Mouse (Mus musculus) right cerebral cortex, postnatal 4 days (tissue): ENCODE measurements at regions not wholly inside any gene's neighbourhood (a gene's known extent, or its start where the extent isn't known, plus 50 kb on each side); places are given as distances from the start of the nearest gene placed in this dataset.

Source experiments
- DNase-seq: peaks from one replicate; pipeline ENCODE4 v3.0.0-alpha.2; 2022

DNA sequence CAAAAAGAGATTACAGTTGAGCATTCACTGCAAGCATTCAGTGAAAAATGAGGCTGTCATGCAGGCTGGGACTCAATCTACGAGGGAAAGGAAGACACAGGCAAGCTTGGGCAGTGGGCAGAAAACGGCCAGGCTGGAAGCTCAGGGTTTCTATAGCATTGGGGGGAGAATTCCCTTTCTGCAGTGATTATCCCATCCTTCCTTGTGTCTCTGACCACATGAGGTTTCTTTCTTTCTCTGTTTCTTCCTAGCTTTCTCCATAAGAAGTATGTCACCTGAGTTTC, 56.0 kb upstream of the Cox10 start:
- DNase-seq: no peak

DNA sequence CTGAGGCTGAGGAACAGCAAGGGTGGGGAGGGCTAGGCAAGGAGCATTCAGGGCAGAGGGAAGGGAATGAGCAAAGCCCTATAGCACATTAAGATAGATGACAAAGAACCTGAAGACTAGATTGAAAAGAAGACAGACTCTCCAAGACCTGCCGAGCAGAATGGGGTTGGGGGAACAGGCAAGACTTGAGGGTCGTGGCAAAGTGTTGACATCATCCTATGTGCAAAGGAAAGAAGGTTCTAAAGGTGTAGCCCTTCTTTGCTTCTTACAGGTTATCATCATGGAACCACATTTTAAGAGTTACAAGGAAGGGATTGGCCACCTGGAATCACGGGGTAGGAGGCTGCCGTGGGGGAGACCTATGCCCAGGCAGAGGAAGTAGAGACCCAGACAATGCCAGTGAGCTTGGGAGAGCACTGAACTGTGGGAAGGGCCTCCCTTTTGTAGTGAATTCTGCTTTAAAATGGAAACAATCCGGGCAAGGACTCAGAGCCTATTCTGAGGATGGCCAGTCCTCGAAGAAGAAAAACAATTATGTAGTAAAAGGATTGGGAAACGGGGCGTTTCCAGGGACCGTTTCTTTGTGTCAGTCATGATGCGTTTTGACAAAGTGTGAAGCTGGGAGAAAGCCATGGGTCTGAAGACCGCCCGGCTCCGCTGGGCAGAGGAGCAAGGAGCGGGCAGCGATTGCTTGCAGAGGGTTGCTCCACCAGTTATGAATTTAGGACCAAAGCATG, 55.5 kb upstream of the Cox10 start:
- no peak for DNase-seq
